Mouse (Mus musculus) cerebellum, adult 2 months (tissue): ENCODE results near the gene Rgs19.

Experiments
- CTCF ChIP-seq: fragments of 200-500 bp; IDR thresholded peaks from 2 replicates; pipeline ENCODE4 v1.5.1; 2011; ENCODE audit warnings: low read depth, mild to moderate bottlenecking, control low read depth, low read length, moderate library complexity, borderline replicate concordance; ENCODE audit not compliant: insufficient read depth
- POLR2A ChIP-seq: fragments of 200-500 bp; IDR thresholded peaks from 2 replicates; pipeline ENCODE4 v1.6.1; 2011; ENCODE audit warnings: low read length, control low read depth, borderline replicate concordance; ENCODE audit not compliant: insufficient read depth

DNA sequence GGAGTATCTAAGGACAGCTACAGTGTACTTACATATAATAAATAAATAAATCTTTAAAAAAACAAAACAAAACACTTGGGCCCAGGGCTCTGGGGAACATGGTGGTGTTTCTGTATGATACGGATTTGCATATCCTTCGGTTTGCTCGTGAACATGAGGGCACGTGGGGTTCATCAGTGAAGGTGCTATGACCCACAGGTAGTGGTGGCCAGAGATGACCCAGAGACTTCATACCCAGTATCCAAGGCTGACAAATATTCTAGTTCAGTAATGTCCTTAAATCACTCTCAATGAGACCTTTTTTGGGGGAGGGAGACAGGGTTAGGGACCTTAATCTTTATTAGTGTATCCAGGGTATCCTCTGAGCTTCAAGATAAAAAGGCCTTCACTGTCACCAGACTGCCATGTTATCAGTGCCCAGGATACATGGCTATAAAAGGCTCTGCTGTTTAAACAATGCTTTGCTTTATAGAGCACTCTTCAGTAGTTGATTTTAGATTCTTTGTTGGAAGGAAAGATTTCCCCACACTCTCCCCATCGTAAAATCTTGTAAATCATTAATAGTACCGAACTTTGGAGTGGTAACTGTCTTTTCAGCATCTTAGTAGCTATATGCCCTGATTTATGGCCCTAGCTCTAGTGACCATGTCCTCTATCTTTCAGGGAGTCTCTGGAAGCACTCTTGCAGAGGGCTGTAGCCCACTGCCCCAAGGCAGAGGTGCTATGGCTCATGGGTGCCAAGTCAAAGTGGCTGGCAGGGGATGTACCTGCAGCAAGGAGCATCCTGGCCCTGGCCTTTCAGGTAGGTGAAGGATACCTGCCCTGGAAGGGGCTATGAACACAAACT, 46.9 kb downstream of the Rgs19 start:
- TF ChIP-seq CTCF = no peak
- no peak for TF ChIP-seq POLR2A
